Mouse (Mus musculus) megakaryocyte progenitor cell, adult 5-6 weeks (primary cell): ENCODE results near the gene Pi4kb. TPM values are rescaled to one million over a fixed set of nuclear protein-coding genes. Genes with fewer than 3 reads are reported as not detected.

Experiments
- ATAC-seq: replicated peaks from 2 replicates; pipeline ENCODE4 v1.8.0; 2016; ENCODE audit warnings: mild to moderate bottlenecking, moderate TSS enrichment, inconsistent platforms; ENCODE audit not compliant: poor library complexity
- total RNA-seq, 2 experiments: library from RNA; stranded (forward) in 1 of 2; stranded (reverse) in 1 of 2; fragments of 157-497, 149-512 nt in 1 of 2; fragments of 200-1000 nt in 1 of 2; gene quantifications; 2 replicates each; pipeline versions ENCODE4 v1.2.3 to v1.2.4; 2015 to 2017

Pi4kb gene
- total RNA-seq, 2 experiments from 2014 or later: 23.5 to 24.0 TPM

- peak; percentile 90 for ATAC-seq
These were observed 20.5 kb upstream of the Pi4kb start, which contains the start of gene Rfx5 for GRCm38 (mm10) chr3:94953764-94954616. TSS of gene Rfx5 (plus strand) at chr3:94954075.

GRCm38 (mm10) chr3:94958295-94958694, 16.2 kb upstream of the Pi4kb start:
- ATAC-seq: no peak

GRCm38 (mm10) chr3:94959871-94960270, 14.7 kb upstream of the Pi4kb start:
- no peak for ATAC-seq

- ATAC-seq: no peak
These were observed 14.2 kb upstream of the Pi4kb start for GRCm38 (mm10) chr3:94960322-94960721.

- no peak for ATAC-seq
These were observed 9.5 kb upstream of the Pi4kb start for GRCm38 (mm10) chr3:94964989-94965388.

GRCm38 (mm10) chr3:94965878-94966277, 8.7 kb upstream of the Pi4kb start:
- no peak for ATAC-seq

GRCm38 (mm10) chr3:94972552-94972951, 2.0 kb upstream of the Pi4kb start:
- ATAC-seq: no peak

GRCm38 (mm10) chr3:94973620-94974019, 911 bp upstream of the Pi4kb start:
- no peak for ATAC-seq

- ATAC-seq: peak; percentile 12; the same call in 1 of the 2 replicates
These were observed 454 bp upstream of the Pi4kb start for GRCm38 (mm10) chr3:94974026-94974527.

GRCm38 (mm10) chr3:94984312-94984711, 9.8 kb downstream of the Pi4kb start:
- ATAC-seq: no peak

- ATAC-seq: no peak
These were observed 11.0 kb downstream of the Pi4kb start for GRCm38 (mm10) chr3:94985513-94985912.

GRCm38 (mm10) chr3:94987578-94987977, 13.0 kb downstream of the Pi4kb start:
- peak; percentile 91 for ATAC-seq

GRCm38 (mm10) chr3:94989159-94989761, 14.7 kb downstream of the Pi4kb start:
- no peak for ATAC-seq

- peak; percentile 98 for ATAC-seq
These were observed 22.4 kb downstream of the Pi4kb start for GRCm38 (mm10) chr3:94996946-94997345.

- ATAC-seq: no peak
These were observed 28.0 kb downstream of the Pi4kb start for GRCm38 (mm10) chr3:95002569-95002968.

- no peak for ATAC-seq
These were observed 28.7 kb downstream of the Pi4kb start for GRCm38 (mm10) chr3:95003273-95003672.

- ATAC-seq: no peak
These were observed 31.1 kb downstream of the Pi4kb start for GRCm38 (mm10) chr3:95005651-95006050.

GRCm38 (mm10) chr3:95007706-95008105, 33.2 kb downstream of the Pi4kb start:
- no peak for ATAC-seq

GRCm38 (mm10) chr3:95010396-95010795, 35.9 kb downstream of the Pi4kb start:
- ATAC-seq: no peak

- ATAC-seq: no peak
These were observed 38.5 kb downstream of the Pi4kb start for GRCm38 (mm10) chr3:95012982-95013381.

GRCm38 (mm10) chr3:95013699-95014427, 39.3 kb downstream of the Pi4kb start:
- ATAC-seq: no peak
